Mouse (Mus musculus) spleen, adult 2 months (tissue): Measurements from ENCODE around the gene Prkaa2. TPM values are rescaled to one million over a fixed set of nuclear protein-coding genes. Genes with fewer than 3 reads are reported as not detected.
A peak's percentile ranks its signal among the peaks of the same experiment; 100 is the strongest.

ENCODE experiments used
- DNase-seq, 2 experiments: peaks; one replicate each; pipeline versions ENCODE4 v3.0.0 to v3.0.0-alpha.2; 2012 to 2021; ENCODE audit warnings: low spot score in 2 of 2, low read depth in 1 of 2
- H3K27ac ChIP-seq: fragments of 200-500 bp; 2 replicates; pipeline ENCODE4 v1.5.1; 2012; ENCODE audit warnings: low read length, inconsistent platforms; ENCODE audit not compliant: insufficient read depth
- H3K27me3 ChIP-seq: fragments of 200-500 bp; 2 replicates; pipeline ENCODE4 v1.6.1; 2012; ENCODE audit warnings: mild to moderate bottlenecking, moderate library complexity, low read length, inconsistent platforms; ENCODE audit not compliant: control insufficient read depth, insufficient read depth
- H3K36me3 ChIP-seq: fragments of 200-500 bp; 2 replicates; pipeline ENCODE4 v1.6.1; 2012; ENCODE audit warnings: mild to moderate bottlenecking, low read length, inconsistent platforms; ENCODE audit not compliant: control insufficient read depth, insufficient read depth
- H3K4me1 ChIP-seq: fragments of 200-500 bp; 2 replicates; pipeline ENCODE4 v1.6.1; 2011; ENCODE audit warnings: inconsistent platforms; ENCODE audit not compliant: control insufficient read depth, insufficient read depth, insufficient read length
- H3K4me3 ChIP-seq: fragments of 200-500 bp; 2 replicates; pipeline ENCODE4 v1.5.1; 2011; ENCODE audit warnings: mild to moderate bottlenecking, inconsistent platforms; ENCODE audit not compliant: insufficient read depth, insufficient read length; ENCODE audit errors: extremely low read depth
- CTCF ChIP-seq: fragments of 200-500 bp; IDR thresholded peaks from 2 replicates; pipeline ENCODE4 v1.5.1; 2011; ENCODE audit warnings: mild to moderate bottlenecking, inconsistent platforms; ENCODE audit not compliant: insufficient read depth, insufficient read length, insufficient replicate concordance; ENCODE audit errors: extremely low read depth
- POLR2A ChIP-seq: fragments of 200-500 bp; IDR thresholded peaks from 2 replicates; pipeline ENCODE4 v1.6.1; 2011; ENCODE audit warnings: low read depth, low read length, inconsistent platforms
- WGBS: fragments of 180-500 bp; shearing (Covaris S2); methylation state at CpG from one replicate; pipeline ENCODE4 v1.1.7; 2018; 5-methylcytosine and 5-hydroxymethylcytosine counted together
- polyA plus RNA-seq: library from polyadenylated mRNA; depleted of rRNA; stranded (reverse); fragments of >200 nt; gene quantifications from 2 replicates; pipeline ENCODE4 v1.2.3, GENCODE M21; 2012; rRNA removed

Prkaa2 gene
- polyA plus RNA-seq = 0.12 and 0.14 TPM in 2 replicates

DNA sequence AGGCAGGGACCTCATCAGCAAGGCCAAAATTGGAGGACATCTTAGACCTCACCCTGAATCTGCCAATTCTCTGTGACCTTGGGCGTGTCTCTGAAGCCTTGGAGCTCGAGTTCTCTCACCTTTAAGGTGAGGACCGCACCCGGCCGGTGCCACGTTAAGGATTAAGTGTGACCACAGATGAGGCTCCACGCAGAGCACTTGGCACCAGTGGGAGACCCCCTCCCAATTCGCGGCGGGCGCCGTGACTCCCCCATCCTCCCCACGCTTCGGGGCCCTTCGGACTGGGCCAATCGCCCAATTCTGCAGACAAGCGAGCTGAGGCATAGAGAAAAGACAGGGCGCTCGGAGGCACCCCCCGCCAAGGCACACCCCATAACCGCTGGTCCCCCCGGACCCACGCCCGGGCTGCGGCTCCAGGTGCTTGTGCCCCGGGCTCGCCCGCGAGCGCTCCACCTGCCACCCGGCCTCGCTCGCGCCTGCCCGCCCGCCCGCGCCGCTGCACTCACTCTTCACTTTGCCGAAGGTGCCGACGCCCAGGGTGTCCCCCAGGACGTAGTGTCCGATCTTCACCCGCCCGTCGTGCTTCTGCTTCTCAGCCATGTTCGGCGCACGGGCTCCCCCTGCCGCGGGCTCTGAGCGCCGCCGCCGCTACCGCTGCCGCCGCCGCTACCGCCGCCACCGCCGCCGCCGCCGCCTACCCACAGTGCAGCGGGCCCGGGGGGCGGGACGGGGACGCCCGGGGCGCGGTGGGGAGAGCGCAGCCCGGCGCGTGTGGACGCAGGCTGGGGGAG is at the start of gene Prkaa2:
Gene Prkaa2 (minus strand): TSS at position 692 of the 791 bp plus-strand sequence.
- Histone ChIP-seq H3K36me3 (no peaks in the 10 kb centered on the region), H3K4me1 (no peaks in the 10 kb centered on the region), H3K27ac (no peak within 1 kb of the TSS), H3K4me3 (peak within 1 kb of the TSS; percentile 61), H3K27me3 (peaks cover 10% of the 10 kb centered on the region)
- peak in 1 of 2 experiments; percentile 34 for DNase-seq
- WGBS = 3% methylated on average over 79 of the region's 80 CpGs
- TF ChIP-seq POLR2A = no peak

DNA sequence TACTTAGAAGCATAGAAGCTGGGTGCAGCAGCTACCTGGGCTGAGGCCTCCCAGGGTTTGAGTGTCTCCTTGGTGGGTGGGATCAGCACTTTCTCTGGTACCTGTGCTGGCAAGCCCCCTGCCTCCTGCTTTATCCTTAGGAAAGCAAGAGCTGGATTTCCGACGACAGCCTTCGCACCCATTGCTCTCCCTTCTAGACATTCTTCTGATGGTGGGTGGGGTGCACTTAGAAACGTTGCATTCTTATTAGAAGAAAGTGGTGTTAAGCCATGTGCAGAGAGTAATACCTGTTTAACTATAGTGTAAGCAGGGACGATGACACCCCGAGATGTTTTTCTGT is 49.8 kb upstream of the Prkaa2 start:
- TF ChIP-seq CTCF = no peak
- no peak for TF ChIP-seq POLR2A
- WGBS = 86% methylated on average over 6 of the region's 6 CpGs
- no peaks in the 10 kb centered on the region for H3K27me3 ChIP-seq
- H3K36me3 ChIP-seq = no peaks in the 10 kb centered on the region
- peaks cover 13% of the 10 kb centered on the region; the same call in 1 of the 2 replicates for H3K4me1 ChIP-seq
- 0 out of 2 replicates have a peak overlapping the region, but pooled peaks have one; percentile 28 for H3K4me3 ChIP-seq
- DNase-seq = no peak
- H3K27ac ChIP-seq = no peak overlapping the region

DNA sequence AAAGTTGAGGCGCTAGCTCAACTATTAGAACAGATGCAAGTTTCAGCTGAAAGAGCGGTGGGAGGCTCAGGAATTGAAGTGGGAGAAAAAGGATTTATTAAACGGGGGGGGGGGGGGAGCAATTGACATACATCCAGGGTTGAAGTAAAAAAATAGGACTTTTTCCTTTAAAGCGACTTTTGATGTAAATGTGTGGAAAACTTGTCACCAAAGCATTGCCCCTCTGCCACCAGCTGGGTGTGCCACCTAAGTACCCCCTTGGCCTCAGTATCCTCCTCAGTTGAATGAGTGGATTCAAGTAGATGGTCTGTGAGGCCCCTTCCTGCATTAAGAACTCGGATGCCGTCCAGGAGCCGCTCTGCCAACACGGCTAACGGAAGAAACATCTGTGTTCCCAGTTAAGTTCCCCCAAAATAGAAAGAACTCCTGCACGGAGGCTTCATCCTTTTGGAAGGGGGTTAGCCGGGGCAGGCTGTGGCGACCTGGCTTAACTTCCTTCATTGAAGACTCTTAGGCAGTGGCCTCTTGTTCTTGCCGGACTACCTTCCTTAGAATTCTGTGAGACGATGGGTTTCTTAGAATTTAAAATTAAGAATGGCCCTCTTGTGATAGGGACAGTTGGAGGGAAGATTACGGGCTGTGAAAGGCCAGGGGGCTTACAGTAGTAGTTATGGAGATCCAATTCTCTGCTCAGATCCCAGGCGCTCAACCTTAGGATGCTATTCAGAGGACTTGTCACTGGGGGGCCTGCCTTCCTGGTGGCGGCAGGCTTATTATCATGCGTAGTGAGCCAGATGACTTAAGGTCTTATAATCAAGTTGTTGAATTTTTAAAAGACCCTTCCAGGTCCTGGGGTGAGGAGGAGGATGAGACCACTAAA is 49.2 kb upstream of the Prkaa2 start:
- no peaks in the 10 kb centered on the region for H3K36me3 ChIP-seq
- H3K27me3 ChIP-seq = no peaks in the 10 kb centered on the region
- H3K4me1 ChIP-seq = peaks cover 13% of the 10 kb centered on the region; the same call in 1 of the 2 replicates
- TF ChIP-seq POLR2A (no peak), CTCF (no peak)
- peak overlapping the region; percentile 77 for H3K27ac ChIP-seq
- H3K4me3 ChIP-seq = peak overlapping the region; percentile 75
- DNase-seq = no peak
- WGBS = 55% methylated on average over 18 of the region's 18 CpGs

DNA sequence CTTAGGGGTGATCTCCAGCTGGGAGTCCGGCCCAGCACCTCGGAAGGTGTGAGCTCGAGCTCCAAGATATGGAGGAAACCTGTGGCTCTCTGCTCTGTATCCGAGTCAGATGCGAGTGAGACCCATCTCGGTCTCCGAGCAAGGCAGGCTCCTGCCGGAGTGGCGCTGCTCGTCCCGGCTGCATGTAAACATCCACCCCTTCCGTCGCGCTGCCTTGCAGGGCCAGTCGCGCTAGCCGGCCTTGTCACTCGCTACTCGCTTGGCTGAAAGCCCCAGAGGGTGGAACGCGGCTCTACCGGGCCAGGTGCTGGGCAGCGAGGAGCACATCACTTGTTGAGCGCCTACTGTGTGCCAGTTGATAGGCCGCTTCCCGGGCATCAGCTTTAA is 48.5 kb upstream of the Prkaa2 start:
- H3K27ac ChIP-seq = peak overlapping the region; percentile 77
- under 1% methylated on average over 26 of the region's 26 CpGs for WGBS
- H3K4me1 ChIP-seq = peaks cover 8% of the 10 kb centered on the region; the same call in 1 of the 2 replicates
- TF ChIP-seq POLR2A (0 out of 2 replicates have a peak, but pooled peaks have one; percentile 13), CTCF (peak; percentile 9; the same call in 1 of the 2 replicates)
- DNase-seq = peak; percentile 41 to 80
- H3K36me3 ChIP-seq = no peaks in the 10 kb centered on the region
- H3K27me3 ChIP-seq = no peaks in the 10 kb centered on the region
- peak overlapping the region; percentile 75 for H3K4me3 ChIP-seq

DNA sequence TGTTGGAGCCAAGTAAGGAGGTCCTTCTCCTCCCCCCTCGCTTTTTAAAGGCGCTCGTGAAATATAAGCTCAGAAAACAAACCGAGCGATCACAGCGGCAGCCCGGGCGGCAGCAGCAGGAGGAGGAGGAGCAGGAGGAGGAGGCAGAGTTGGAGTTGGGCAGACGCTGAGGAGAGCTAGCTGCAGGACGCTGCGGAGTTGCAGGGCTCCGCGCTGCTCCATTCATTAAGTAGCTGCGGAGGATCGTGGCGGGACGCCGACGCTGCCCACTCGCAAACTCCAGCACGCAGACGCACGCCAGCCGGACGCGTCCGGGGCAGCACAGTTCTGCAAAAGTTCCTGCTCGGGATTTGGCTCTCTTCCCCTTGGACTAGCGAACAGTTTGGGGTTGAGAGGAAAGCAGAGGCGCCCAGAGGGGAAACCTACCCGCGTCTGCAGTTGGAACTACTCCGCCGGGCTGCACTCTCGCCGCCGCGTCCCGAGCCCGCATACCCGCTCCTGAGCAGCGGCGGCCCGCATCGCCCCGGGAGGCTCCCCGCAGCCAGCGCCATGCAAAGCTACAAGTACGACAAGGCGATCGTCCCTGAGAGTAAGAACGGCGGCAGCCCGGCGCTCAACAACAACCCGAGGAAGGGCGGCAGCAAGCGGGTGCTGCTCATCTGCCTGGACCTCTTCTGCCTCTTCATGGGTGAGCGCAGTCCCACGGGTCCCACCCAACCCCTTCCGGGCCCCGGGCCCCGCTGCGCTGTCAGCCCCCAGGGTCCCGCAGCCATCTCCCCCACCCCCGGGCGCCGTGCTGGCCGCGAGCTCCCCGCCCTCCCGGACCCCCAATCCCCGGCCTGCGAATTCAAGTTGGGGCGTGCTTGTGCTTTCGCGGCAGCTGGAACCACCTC is 47.8 kb upstream of the Prkaa2 start, which contains the start of gene Plpp3:
Gene Plpp3 (plus strand): TSS at position 72 of the 893 bp plus-strand sequence.
- no peaks in the 10 kb centered on the region for H3K27me3 ChIP-seq
- H3K4me1 ChIP-seq = peaks cover 2% of the 10 kb centered on the region; the same call in 1 of the 2 replicates
- H3K36me3 ChIP-seq = no peaks in the 10 kb centered on the region
- H3K27ac ChIP-seq = peak within 1 kb of the TSS; percentile 77
- peak within 1 kb of the TSS; percentile 75 for H3K4me3 ChIP-seq
- TF ChIP-seq CTCF (no peak), POLR2A (peak; percentile 35; the same call in 1 of the 2 replicates)
- peak; percentile 14 to 50 for DNase-seq
- WGBS = 1% methylated on average over 77 of the region's 77 CpGs

DNA sequence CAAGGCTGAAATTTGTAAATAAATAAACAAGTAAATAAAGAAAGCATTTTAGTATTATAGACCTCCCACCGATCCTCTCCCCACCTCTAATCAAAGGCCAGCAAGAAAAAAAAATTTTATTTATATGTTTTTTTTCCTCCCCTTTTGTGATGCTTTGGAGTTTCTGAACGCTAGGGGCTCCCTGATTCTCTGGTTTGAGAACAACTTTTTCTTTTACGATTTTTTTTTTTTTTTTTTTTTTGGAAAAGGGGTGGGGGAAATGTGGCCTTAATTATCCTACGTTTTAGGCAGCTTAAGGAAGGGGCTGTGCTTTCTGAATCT is 47.2 kb upstream of the Prkaa2 start:
- Histone ChIP-seq H3K27me3 (no peaks in the 10 kb centered on the region), H3K4me1 (no peaks in the 10 kb centered on the region; the same call in 1 of the 2 replicates), H3K4me3 (peak overlapping the region; percentile 75), H3K27ac (peak overlapping the region; percentile 67), H3K36me3 (no peaks in the 10 kb centered on the region)
- TF ChIP-seq POLR2A = no peak
- WGBS = under 1% methylated on average over 4 of the region's 4 CpGs
- no peak for DNase-seq
